Mouse (Mus musculus) kidney, postnatal 14 days (tissue): Measurements from ENCODE around the gene Cs.
A peak's percentile ranks its signal among the peaks of the same experiment; 100 is the strongest.

ENCODE experiments used
- DNase-seq: peaks from one replicate; pipeline ENCODE4 v3.0.0; 2022; ENCODE audit warnings: mixed read lengths

Gene Cs

GRCm38 (mm10) chr10:128411211-128412054, 73.9 kb downstream of the Cs start, which contains the start of the genes Nabp2 and Rnf41:
Gene Nabp2 (minus strand): TSS chr10:128411492.
Gene Rnf41 (plus strand): TSS chr10:128411657.
- DNase-seq, result peak; percentile 98

- peak; percentile 60 for DNase-seq
Observed at GRCm38 (mm10) chr10:128412055-128412381, 74.5 kb downstream of the Cs start.
